Mouse (Mus musculus) kidney, adult 2 months (tissue): ENCODE results near the gene Cd300lg.

Experiments
- CTCF ChIP-seq: fragments of 200-500 bp; conservative IDR thresholded peaks from 2 replicates; pipeline ENCODE4 v1.5.1; 2011; ENCODE audit warnings: low read depth, mild to moderate bottlenecking, control low read depth, low read length, moderate library complexity, mixed read lengths; ENCODE audit not compliant: insufficient read depth, insufficient read length
- POLR2A ChIP-seq: fragments of 200-500 bp; IDR thresholded peaks from one replicate; pipeline ENCODE4 v1.6.1; 2011; ENCODE audit warnings: low read depth, low read length, control low read depth

DNA sequence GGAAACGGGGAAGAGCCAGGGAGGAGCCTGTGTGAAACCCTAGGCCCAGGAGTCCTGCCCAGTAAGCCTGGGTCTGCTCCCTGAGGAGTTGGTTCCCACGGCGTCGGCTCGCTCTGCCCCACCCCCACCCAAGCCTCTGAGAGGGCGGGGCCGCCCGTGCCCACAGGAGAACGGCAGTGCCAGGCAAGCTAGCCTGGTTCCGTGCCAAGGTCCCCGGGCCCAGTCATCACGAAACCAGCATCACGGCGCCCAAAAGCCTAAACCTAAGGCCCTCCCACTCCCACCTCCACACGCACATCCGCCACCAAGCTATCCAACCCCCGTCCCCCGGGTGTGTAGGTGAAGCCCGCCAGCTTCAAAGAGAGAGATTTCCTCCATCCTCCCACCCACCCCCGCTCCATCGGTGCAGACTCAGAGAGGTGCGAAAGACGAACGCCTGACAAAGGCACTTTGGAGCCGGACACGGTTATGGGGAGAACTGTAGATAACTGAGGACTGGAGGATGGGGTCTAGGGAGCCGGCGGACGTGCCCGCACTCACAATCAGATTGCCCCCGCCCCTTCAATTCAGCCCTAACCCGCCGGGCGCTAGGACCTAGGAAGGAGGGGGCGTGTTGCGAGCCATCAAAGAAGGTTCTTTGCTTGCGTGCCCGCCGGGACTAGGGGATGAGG, 45.9 kb downstream of the Cd300lg start:
- TF ChIP-seq CTCF: no peak
- TF ChIP-seq POLR2A: no peak
